Mouse (Mus musculus): ENCODE measurements around the gene Vmn2r110.

DNA sequence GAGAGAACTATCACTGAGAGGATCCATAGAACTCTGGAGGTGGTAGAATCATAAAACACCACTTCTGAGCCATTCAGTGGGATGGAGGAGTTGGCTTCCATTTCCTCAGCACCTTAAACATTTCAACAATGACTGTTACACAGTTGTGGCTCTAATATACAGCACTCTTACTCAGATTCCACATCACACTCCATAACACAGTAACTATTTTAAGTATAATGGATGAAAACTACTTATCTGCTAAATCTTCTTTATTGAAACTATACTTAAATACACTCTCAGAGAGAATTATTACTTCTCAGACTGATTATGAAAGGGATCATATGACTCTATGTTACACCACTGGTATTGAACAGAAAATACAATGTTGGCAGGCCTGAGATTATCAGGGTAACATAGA is 28.6 kb upstream of the Vmn2r110 start, which contains the start of gene Fpr-rs3:
- TF ChIP-seq CTCF (IDR thresholded peaks at IDR 0.05; ENCODE audit: low read depth) (no peak), EP300 (IDR thresholded peaks at IDR 0.05; ENCODE audit: low read depth) (no peak)

All from liver, postnatal 0 days (tissue).